Mouse (Mus musculus) testis, adult 2 months (tissue): Measurements from ENCODE around the gene Ifih1.

Experiments used
- CTCF ChIP-seq: fragments of 200-500 bp; IDR thresholded peaks from 2 replicates; pipeline ENCODE4 v1.5.1; 2012; ENCODE audit warnings: low read depth, mild to moderate bottlenecking, inconsistent platforms, low read length, moderate library complexity; ENCODE audit not compliant: control insufficient read depth, insufficient read depth, insufficient replicate concordance
- POLR2A ChIP-seq: fragments of 200-500 bp; IDR thresholded peaks from 2 replicates; pipeline ENCODE4 v1.6.1; 2012; ENCODE audit warnings: low read depth, mild to moderate bottlenecking, inconsistent platforms, low read length, moderate library complexity; ENCODE audit not compliant: control insufficient read depth

DNA sequence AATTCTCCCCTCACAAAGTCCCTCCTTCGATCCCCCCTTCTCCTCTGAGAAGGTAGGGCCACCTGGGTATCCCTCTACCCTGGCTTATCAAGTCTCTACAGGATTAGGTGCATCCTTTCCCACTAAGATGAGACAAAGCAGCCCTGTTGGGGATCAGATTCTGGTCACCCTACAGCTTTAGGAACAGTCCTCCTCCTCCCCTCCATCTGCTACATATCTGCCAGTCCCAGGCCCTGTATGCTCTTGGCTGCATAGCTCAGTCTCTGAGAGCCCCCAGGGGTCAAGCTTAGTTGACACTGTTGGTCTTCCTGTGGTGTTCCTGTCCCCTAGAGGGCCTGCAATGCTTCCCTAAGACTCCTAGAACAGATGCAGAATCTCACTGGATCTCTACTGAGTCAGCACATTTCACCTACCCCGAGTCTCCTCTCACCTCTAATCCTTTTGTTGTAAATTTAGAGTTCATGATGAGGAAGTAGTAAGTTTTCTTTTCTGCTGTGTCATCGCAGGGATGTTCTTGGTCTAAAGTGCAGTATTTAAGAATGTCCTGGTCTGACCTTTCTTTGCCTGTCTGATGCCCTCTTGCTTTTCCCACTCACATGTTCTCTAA lies 39.0 kb upstream of the Ifih1 start:
- no peak for TF ChIP-seq CTCF
- no peak for TF ChIP-seq POLR2A
